Mouse (Mus musculus): ENCODE measurements around the gene Gm17490.

Gene Gm17490

DNA sequence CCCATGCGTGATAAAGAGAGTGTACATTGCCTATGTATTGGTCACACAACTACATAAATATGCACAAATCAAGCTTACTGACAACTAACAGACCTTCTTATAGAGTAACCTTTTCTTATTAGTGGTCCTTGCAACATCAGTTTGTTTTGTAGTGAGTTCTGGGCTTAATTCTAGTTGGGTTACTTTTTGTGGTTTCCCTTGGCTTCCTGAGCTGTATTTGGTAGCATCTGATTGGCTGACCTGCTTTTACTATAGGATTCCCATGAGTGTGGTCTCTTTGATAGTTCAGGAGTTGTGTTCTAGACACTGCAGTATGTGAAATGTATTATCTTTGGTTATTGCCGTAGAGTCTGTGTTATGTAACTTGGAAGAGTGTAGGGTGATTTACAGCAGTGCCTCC is 31.5 kb upstream of the Gm17490 start:
- TF ChIP-seq POU5F1 (IDR thresholded peaks at IDR 0.05; ENCODE audit: borderline replicate concordance, low read length), result no peak
- TF ChIP-seq NANOG (IDR thresholded peaks at IDR 0.05; ENCODE audit: borderline replicate concordance, low read length), result no peak
- TF ChIP-seq CTCF (conservative IDR thresholded peaks at IDR 0.05; ENCODE audit: low read length), result no peak
- H3K9me3 ChIP-seq (ENCODE audit: low read length), result no peaks in the 10 kb centered on the region
- peaks cover 5% of the 10 kb centered on the region; the same call in 1 of the 2 replicates for H3K27me3 ChIP-seq (ENCODE audit: insufficient read depth, low read length)
- H3K4me3 ChIP-seq (replicated peaks; ENCODE audit: low read length), result no peak overlapping the region
- no peaks in the 10 kb centered on the region for H3K36me3 ChIP-seq (ENCODE audit: insufficient read depth, low read length)
- H3K4me1 ChIP-seq (replicated peaks; ENCODE audit: low read depth, low read length), result peaks cover 6% of the 10 kb centered on the region; the same call in 1 of the 2 replicates

DNA sequence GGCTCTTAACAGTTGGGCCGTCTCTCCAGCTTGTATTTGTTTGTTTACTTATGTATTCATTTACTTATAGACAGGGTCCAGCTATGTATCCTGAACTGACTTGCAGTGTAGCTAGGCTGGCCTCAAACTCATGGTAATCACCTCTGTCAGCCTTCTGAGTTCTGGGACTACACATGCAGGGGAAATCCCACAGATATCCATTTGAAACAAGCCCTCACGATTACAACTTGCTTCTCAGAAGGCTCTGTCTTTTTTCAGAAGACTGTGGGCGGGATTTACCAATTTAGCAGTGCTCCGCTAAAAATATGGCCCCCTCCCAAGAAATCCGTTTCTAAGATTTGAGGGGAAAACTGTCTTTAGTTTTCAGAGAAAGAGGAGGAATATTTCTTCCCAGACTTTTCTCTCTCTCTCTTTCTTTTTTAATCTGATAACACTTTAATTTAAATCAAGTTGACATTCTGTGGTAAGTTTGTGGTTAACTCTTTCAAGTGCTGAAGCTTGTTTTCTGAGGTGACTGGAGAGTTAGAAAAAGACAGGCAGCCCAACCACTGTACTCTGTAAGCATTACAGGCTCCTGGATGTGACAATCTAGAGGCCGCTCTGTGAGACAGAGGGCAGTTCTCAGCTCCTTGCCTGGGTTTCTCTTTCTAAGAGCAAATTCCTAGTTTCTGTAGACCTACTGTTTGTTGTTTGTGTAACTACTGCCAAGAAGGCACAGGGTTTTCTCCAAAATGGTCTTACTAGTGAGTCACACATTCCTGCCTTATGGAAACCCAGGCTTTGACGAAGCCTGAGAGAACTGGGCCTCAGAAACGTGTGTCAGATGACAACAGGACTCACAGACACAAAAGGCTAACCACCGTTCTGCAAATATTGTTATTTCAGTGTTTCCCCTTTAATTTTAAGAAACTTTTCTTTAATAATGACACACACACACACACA is 29.2 kb upstream of the Gm17490 start:
- H3K27me3 ChIP-seq (ENCODE audit: insufficient read depth, low read length), result peaks cover 9% of the 10 kb centered on the region
- TF ChIP-seq POU5F1 (IDR thresholded peaks at IDR 0.05; ENCODE audit: borderline replicate concordance, low read length), result no peak
- TF ChIP-seq CTCF (conservative IDR thresholded peaks at IDR 0.05; ENCODE audit: low read length), result no peak
- no peak for TF ChIP-seq NANOG (IDR thresholded peaks at IDR 0.05; ENCODE audit: borderline replicate concordance, low read length)
- peaks cover 6% of the 10 kb centered on the region; the same call in 1 of the 2 replicates for H3K4me1 ChIP-seq (replicated peaks; ENCODE audit: low read depth, low read length)
- H3K36me3 ChIP-seq (ENCODE audit: insufficient read depth, low read length), result no peaks in the 10 kb centered on the region
- no peak overlapping the region for H3K4me3 ChIP-seq (replicated peaks; ENCODE audit: low read length)
- no peaks in the 10 kb centered on the region for H3K9me3 ChIP-seq (ENCODE audit: low read length)

DNA sequence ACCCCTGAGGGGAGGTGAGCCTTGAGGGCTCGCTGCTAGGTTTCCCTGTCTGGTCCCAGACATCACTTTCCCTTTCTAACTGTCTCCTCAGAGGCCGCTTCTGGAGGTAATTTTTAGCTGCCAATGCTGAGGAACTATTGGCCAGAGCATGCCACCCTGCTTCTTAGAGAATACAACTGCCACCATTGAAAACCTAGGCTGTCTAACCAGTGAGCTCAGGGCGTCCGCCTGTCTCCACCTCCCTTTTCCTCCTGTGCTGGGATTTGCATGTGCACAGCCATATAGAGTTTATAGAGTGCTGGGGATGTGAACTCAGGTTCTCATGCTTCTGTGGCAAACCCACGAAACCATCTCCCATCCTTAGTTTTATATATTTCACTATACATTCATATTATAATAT is 27.7 kb upstream of the Gm17490 start:
- peaks cover 6% of the 10 kb centered on the region; the same call in 1 of the 2 replicates for H3K4me1 ChIP-seq (replicated peaks; ENCODE audit: low read depth, low read length)
- no peaks in the 10 kb centered on the region for H3K36me3 ChIP-seq (ENCODE audit: insufficient read depth, low read length)
- no peak for TF ChIP-seq CTCF (conservative IDR thresholded peaks at IDR 0.05; ENCODE audit: low read length)
- no peak for TF ChIP-seq NANOG (IDR thresholded peaks at IDR 0.05; ENCODE audit: borderline replicate concordance, low read length)
- no peak for TF ChIP-seq POU5F1 (IDR thresholded peaks at IDR 0.05; ENCODE audit: borderline replicate concordance, low read length)
- no peak overlapping the region for H3K4me3 ChIP-seq (replicated peaks; ENCODE audit: low read length)
- H3K27me3 ChIP-seq (ENCODE audit: insufficient read depth, low read length), result peaks cover 7% of the 10 kb centered on the region
- H3K9me3 ChIP-seq (ENCODE audit: low read length), result no peaks in the 10 kb centered on the region

DNA sequence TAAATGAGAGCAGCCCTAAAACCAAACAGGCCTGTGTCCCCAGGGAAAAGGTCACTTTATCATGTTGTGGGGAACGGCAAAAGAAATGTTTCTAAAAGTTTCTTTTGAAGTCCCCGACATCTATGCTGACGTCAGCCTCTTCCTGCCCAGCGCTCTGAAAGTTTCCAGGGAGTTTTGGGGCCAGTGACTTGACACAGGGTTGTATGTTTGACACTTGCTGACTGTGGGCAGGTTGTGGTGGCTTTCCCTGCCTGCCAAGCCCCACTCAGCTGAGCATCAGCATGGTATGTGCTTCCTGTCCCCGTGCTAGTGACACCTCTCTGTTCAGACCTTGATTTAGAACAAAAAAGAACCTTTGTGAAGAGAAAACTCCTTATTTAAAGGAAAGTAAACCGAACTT is 27.3 kb upstream of the Gm17490 start:
- peaks cover 7% of the 10 kb centered on the region for H3K27me3 ChIP-seq (ENCODE audit: insufficient read depth, low read length)
- no peak for TF ChIP-seq POU5F1 (IDR thresholded peaks at IDR 0.05; ENCODE audit: borderline replicate concordance, low read length)
- TF ChIP-seq NANOG (IDR thresholded peaks at IDR 0.05; ENCODE audit: borderline replicate concordance, low read length), result no peak
- TF ChIP-seq CTCF (conservative IDR thresholded peaks at IDR 0.05; ENCODE audit: low read length), result no peak
- no peak overlapping the region for H3K4me3 ChIP-seq (replicated peaks; ENCODE audit: low read length)
- no peaks in the 10 kb centered on the region for H3K9me3 ChIP-seq (ENCODE audit: low read length)
- H3K36me3 ChIP-seq (ENCODE audit: insufficient read depth, low read length), result no peaks in the 10 kb centered on the region
- peaks cover 6% of the 10 kb centered on the region; the same call in 1 of the 2 replicates for H3K4me1 ChIP-seq (replicated peaks; ENCODE audit: low read depth, low read length)

GRCm38 (mm10) chr2:11652780-11653179 is 26.7 kb upstream of the Gm17490 start:
- H3K27me3 ChIP-seq (ENCODE audit: insufficient read depth, low read length), result peaks cover 7% of the 10 kb centered on the region
- no peaks in the 10 kb centered on the region for H3K36me3 ChIP-seq (ENCODE audit: insufficient read depth, low read length)
- peaks cover 6% of the 10 kb centered on the region; the same call in 1 of the 2 replicates for H3K4me1 ChIP-seq (replicated peaks; ENCODE audit: low read depth, low read length)
- TF ChIP-seq NANOG (IDR thresholded peaks at IDR 0.05; ENCODE audit: borderline replicate concordance, low read length) (no peak), CTCF (conservative IDR thresholded peaks at IDR 0.05; ENCODE audit: low read length) (no peak), POU5F1 (IDR thresholded peaks at IDR 0.05; ENCODE audit: borderline replicate concordance, low read length) (no peak)
- H3K9me3 ChIP-seq (ENCODE audit: low read length), result no peaks in the 10 kb centered on the region
- no peak overlapping the region for H3K4me3 ChIP-seq (replicated peaks; ENCODE audit: low read length)

GRCm38 (mm10) chr2:11652196-11652595 is 26.1 kb upstream of the Gm17490 start:
- H3K27me3 ChIP-seq (ENCODE audit: insufficient read depth, low read length), result peaks cover 7% of the 10 kb centered on the region
- H3K36me3 ChIP-seq (ENCODE audit: insufficient read depth, low read length), result no peaks in the 10 kb centered on the region
- H3K4me3 ChIP-seq (replicated peaks; ENCODE audit: low read length), result no peak overlapping the region
- H3K4me1 ChIP-seq (replicated peaks; ENCODE audit: low read depth, low read length), result peaks cover 6% of the 10 kb centered on the region; the same call in 1 of the 2 replicates
- no peak for TF ChIP-seq CTCF (conservative IDR thresholded peaks at IDR 0.05; ENCODE audit: low read length)
- TF ChIP-seq NANOG (IDR thresholded peaks at IDR 0.05; ENCODE audit: borderline replicate concordance, low read length), result no peak
- TF ChIP-seq POU5F1 (IDR thresholded peaks at IDR 0.05; ENCODE audit: borderline replicate concordance, low read length), result no peak
- H3K9me3 ChIP-seq (ENCODE audit: low read length), result no peaks in the 10 kb centered on the region

- Histone ChIP-seq H3K27me3 (ENCODE audit: insufficient read depth, low read length) (peaks cover 7% of the 10 kb centered on the region), H3K4me1 (replicated peaks; ENCODE audit: low read depth, low read length) (peaks cover 6% of the 10 kb centered on the region; the same call in 1 of the 2 replicates), H3K9me3 (ENCODE audit: low read length) (no peaks in the 10 kb centered on the region), H3K36me3 (ENCODE audit: insufficient read depth, low read length) (no peaks in the 10 kb centered on the region), H3K4me3 (replicated peaks; ENCODE audit: low read length) (no peak overlapping the region)
- TF ChIP-seq CTCF (conservative IDR thresholded peaks at IDR 0.05; ENCODE audit: low read length), result no peak
- no peak for TF ChIP-seq NANOG (IDR thresholded peaks at IDR 0.05; ENCODE audit: borderline replicate concordance, low read length)
- TF ChIP-seq POU5F1 (IDR thresholded peaks at IDR 0.05; ENCODE audit: borderline replicate concordance, low read length), result no peak
Observed at GRCm38 (mm10) chr2:11651476-11651875, 25.4 kb upstream of the Gm17490 start.

DNA sequence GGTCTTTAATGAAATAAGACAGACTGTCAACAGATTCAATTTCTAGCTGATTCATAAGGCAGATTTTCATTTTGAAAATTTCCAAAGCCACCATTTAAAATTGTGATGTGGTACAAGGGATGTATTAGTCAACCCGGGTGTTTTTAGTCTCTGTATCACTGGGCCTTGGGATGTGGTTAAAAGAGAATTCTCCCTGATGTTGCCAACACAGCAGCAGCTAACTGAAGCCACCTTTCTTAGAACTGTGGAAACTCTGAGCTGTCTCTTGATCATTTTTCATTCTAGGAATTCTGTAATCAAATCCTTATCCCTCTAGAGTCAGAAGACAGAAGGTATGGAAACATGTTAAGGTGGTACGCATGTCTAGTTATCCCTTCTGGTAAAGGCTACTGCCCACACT is 19.2 kb upstream of the Gm17490 start:
- H3K27me3 ChIP-seq (ENCODE audit: insufficient read depth, low read length), result no peaks in the 10 kb centered on the region
- H3K4me3 ChIP-seq (replicated peaks; ENCODE audit: low read length), result no peak overlapping the region
- H3K9me3 ChIP-seq (ENCODE audit: low read length), result no peaks in the 10 kb centered on the region
- H3K4me1 ChIP-seq (replicated peaks; ENCODE audit: low read depth, low read length), result no peaks in the 10 kb centered on the region
- no peaks in the 10 kb centered on the region for H3K36me3 ChIP-seq (ENCODE audit: insufficient read depth, low read length)
- TF ChIP-seq POU5F1 (IDR thresholded peaks at IDR 0.05; ENCODE audit: borderline replicate concordance, low read length), result no peak
- no peak for TF ChIP-seq NANOG (IDR thresholded peaks at IDR 0.05; ENCODE audit: borderline replicate concordance, low read length)
- TF ChIP-seq CTCF (conservative IDR thresholded peaks at IDR 0.05; ENCODE audit: low read length), result no peak

All from E14TG2a.4 (cell line).